Mouse (Mus musculus): ENCODE results near the gene Cep78. TPM values are rescaled to one million over a fixed set of nuclear protein-coding genes. Genes with fewer than 3 reads are reported as not detected.

Gene Cep78
- total RNA-seq, 2 experiments from 2014 or later = 23.3 to 27.9 TPM

GRCm38 (mm10) chr19:15913249-15913997 lies 71.4 kb downstream of the Cep78 start:
- no peak for ATAC-seq (replicated peaks; ENCODE audit: poor library complexity, severe bottlenecking)

- no peak for ATAC-seq (replicated peaks; ENCODE audit: poor library complexity, severe bottlenecking)
Observed at GRCm38 (mm10) chr19:15911441-15911840, 73.3 kb downstream of the Cep78 start.

- no peak for ATAC-seq (replicated peaks; ENCODE audit: poor library complexity, severe bottlenecking)
Observed at GRCm38 (mm10) chr19:15910987-15911386, 73.8 kb downstream of the Cep78 start.

GRCm38 (mm10) chr19:15910488-15910887 lies 74.3 kb downstream of the Cep78 start:
- no peak for ATAC-seq (replicated peaks; ENCODE audit: poor library complexity, severe bottlenecking)

- no peak for ATAC-seq (replicated peaks; ENCODE audit: poor library complexity, severe bottlenecking)
Observed at GRCm38 (mm10) chr19:15908016-15908415, 76.8 kb downstream of the Cep78 start.

Other genes with a start within 250 kb of the Cep78 start
- gene Psat1, start 37.7 kb downstream of the Cep78 start, total RNA-seq (2014; fragmentation: Nextera tagmentation) = 91.8 and 95.8 TPM in 2 replicates
- 104 and 128 TPM in 2 replicates for gene Psat1, start 37.7 kb downstream of the Cep78 start, total RNA-seq (2017)
- 21.2 and 28.6 TPM in 2 replicates for gene Gnaq, start 147.8 kb upstream of the Cep78 start, total RNA-seq (2014; fragmentation: Nextera tagmentation)
- 12.3 and 16.3 TPM in 2 replicates for gene Gnaq, start 147.8 kb upstream of the Cep78 start, total RNA-seq (2017)

All from granulocyte monocyte progenitor cell, adult 5-6 weeks (primary cell).